Mouse (Mus musculus) adrenal gland, postnatal 36 days (tissue): ENCODE measurements around the gene AU022252. TPM values are rescaled to one million over a fixed set of nuclear protein-coding genes. Genes with fewer than 3 reads are reported as not detected.

Experiments
- DNase-seq, 2 experiments: peaks; one replicate each; pipeline ENCODE4 v3.0.0; 2021; ENCODE audit warnings: mixed read lengths in 1 of 2
- total RNA-seq, 2 experiments: library from RNA; stranded (reverse); gene quantifications; 2 replicates each; pipeline ENCODE4 v1.2.3; 2021

Gene AU022252
- total RNA-seq, 2 experiments from 2014 or later: 25.8 to 26.6 TPM

- no peak for DNase-seq
These were observed 44.3 kb downstream of the AU022252 start for GRCm38 (mm10) chr4:119188060-119188785.

DNA sequence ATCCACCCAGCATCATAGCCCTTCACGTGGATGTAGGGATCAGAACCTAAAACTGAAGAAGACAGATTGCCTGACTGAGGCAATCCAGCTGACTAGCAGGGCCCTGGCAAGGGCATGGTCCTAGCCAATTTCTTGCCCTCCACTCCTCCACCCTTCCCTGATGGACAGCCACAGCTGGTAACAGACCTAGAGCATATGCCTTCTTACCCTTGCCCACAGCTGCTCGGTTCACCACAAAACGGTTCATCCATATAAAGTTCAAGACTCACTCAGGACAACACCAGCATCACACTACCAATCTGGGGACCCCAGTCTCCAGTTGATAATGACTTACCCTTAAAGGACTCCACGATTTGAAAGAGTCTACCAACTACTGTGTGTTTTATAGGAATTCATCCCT is 46.7 kb downstream of the AU022252 start:
- DNase-seq: no peak

DNA sequence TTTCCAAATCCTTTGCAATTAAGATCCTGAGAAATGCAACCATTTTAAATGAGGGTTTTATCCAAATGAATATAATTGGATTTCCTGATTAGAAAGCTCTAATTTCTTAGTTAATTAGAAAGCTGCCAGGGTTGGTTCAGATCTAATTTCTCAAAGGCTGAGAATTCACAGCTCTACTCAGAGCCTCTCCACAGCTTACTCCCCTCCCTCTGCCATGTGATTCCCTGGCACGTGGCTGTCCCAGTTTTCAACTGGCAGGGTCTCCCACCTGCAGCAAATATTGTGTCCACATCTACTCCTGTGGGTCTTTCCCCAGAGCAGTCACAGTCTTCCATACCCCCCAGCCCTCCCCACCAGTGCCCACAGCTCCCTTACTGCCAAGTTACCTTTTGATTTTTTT is 49.0 kb downstream of the AU022252 start:
- no peak for DNase-seq

GRCm38 (mm10) chr4:119181456-119181855 is 51.1 kb downstream of the AU022252 start:
- DNase-seq: no peak

DNA sequence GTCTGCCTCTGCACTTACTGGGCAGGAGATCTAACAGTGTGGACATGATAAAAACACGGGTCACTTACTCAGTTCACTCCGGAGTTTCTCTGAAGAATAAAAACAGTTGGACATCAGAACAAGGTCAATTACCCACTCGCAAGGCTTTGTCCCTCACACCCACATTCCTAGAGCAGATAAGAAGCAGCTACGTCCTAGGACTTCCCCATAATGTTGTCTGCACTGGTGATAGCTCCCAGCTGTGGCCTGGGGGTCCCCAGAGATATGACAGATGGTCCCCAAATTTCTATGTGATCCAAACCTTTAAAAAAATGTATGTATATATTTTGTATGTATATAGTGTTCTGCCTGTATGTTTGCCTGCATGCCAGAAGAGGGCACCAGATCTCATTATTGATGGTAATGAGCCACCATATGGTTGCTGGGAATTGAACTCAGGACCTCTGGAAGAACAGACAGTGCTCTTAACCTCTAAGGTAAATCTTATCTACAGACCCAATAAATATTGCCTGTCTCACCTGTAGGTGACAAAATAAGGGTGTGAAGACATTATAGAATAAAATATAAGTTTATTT is 52.3 kb downstream of the AU022252 start:
- DNase-seq: no peak

GRCm38 (mm10) chr4:119178331-119178730 is 54.2 kb downstream of the AU022252 start:
- DNase-seq: peak; percentile 23 to 34

- no peak for DNase-seq
These were observed 54.8 kb downstream of the AU022252 start for GRCm38 (mm10) chr4:119177702-119178101.

GRCm38 (mm10) chr4:119173851-119174453 is 58.6 kb downstream of the AU022252 start, which contains the start of gene Zfp691:
Gene Zfp691, minus strand, starts transcription at chr4:119174195.
- DNase-seq: peak; percentile 94

GRCm38 (mm10) chr4:119172919-119173650 is 59.4 kb downstream of the AU022252 start:
- DNase-seq: no peak

- DNase-seq: peak; percentile 83 to 86
These were observed 64.8 kb downstream of the AU022252 start for GRCm38 (mm10) chr4:119167663-119168062.

DNA sequence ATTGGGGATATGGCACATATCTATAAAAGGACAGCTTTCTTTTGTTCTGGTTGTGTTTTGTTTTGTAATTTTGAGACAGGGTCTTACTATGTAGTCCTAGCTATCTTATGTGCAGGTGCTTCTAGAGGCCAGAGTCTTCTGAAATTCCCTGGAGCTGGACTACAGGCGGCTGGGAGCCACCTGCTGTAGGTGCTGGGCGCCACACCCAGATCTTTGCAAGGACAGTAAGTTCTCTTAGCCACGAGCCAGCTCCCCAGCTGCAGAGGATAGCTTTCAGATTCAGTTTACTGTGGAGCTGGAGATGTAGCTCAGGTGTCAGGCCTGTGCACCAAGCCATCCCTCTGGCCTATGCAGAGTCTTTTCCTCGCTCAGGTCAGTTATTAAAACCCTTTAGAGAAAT is 65.4 kb downstream of the AU022252 start:
- no peak for DNase-seq

DNA sequence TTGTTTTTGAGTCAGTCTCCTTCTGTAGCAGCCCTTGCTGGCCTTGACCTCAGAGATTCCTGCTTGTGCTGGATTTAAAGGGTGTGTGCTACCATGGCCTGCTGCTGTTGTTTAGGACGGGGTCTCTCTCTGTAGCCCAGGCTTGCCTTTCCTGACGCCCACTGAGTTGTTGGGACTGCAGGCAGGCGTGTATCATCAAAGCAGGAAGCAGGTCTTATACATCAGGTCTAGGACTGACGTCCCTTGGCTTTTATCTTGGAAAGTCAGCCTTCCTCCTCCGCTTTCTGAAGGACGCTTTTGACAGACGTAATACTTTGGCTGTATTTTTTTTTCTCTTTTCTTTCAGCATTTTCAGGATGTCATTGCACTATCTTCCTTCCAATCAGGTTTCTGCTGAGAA is 66.6 kb downstream of the AU022252 start:
- no peak for DNase-seq

DNA sequence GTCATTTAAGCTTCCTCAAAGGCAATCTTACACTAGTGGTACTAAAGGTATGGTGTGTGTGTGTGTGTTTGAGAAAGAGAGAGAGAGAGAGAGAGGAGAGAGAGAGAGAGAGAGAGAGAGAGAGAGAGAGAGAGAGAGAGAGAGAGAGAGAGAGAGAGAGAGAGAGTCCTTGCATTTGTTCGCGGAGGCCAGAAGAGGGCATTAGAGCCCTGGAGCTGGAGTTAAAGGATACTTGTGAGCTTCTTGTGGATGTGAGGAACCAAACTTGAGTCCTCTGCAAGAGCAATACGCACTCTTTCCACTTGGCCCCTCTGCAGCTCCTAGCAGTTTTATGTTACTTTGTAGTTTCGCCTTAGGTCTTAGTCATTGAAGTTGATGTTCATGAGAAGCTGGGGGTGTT is 69.5 kb downstream of the AU022252 start:
- no peak for DNase-seq

- DNase-seq: no peak
These were observed 71.2 kb downstream of the AU022252 start for GRCm38 (mm10) chr4:119161358-119161757.

DNA sequence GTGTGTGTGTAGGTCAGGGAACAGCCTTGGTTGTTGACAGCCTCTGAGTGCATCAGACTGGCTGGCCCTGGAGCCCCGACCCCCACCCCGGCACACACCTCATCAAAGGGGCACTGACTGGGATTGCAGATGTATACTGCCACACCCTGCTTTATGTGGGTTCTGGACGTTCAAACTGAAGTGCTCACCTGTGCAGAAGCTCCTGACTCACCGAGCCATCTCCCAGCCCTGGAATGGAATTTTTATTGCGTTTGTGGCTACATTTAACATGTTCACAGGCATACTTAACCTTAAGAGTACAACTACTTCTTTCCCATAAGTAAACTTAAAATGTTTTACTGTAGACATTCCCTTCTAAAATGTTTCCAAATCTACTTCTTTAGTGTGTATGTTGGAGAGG is 74.6 kb downstream of the AU022252 start:
- no peak for DNase-seq

DNA sequence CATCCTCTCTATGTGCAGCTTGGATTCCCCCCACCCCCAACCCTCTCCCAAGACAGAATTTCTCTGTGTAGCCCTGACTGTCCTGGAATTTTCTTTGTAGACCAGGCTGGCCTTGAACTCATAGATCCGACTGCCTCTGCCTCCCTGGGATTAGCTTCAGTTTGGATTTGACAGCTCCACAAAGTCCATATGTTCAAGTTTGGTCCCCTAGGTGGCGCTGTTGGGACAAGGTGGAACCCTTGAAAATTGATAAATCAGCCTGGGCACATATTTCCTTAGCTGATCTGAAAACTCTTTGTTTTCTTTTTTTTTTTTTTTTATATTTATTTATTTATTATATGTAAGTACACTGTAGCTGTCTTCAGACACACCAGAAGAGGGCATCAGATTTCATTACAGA is 75.3 kb downstream of the AU022252 start:
- peak; percentile 72 to 79 for DNase-seq

Other genes with a start within 250 kb of the AU022252 start
- 10 to 100 TPM; 19.8 to 20.2 TPM for gene Slc2a1, start 124.0 kb downstream of the AU022252 start, total RNA-seq
- gene Zfp691, start 58.5 kb downstream of the AU022252 start, total RNA-seq: 10 to 100 TPM; 11.5 to 12.4 TPM
- under 1 TPM in 1 of 2 experiments, not detected in 1; 0.10 TPM for gene Ermap, start 42.7 kb downstream of the AU022252 start, total RNA-seq
- gene Svbp, start 37.4 kb downstream of the AU022252 start, total RNA-seq: 10 to 100 TPM; 17.1 to 19.2 TPM
- not detected for gene Tmem269, start 14.5 kb downstream of the AU022252 start, total RNA-seq
- 10 to 100 TPM; 27.4 to 30.5 TPM for gene P3h1, start 203 bp upstream of the AU022252 start, total RNA-seq
- under 1 TPM in 1 of 2 experiments, not detected in 1; 0.13 TPM for gene Cldn19, start 22.7 kb upstream of the AU022252 start, total RNA-seq
- 100 to 1,000 TPM; 639 to 803 TPM for gene Ybx1, start 61.9 kb upstream of the AU022252 start, total RNA-seq
- 10 to 100 TPM; 20.0 to 20.3 TPM for gene Ppih, start 87.8 kb upstream of the AU022252 start, total RNA-seq
- 10 to 100 TPM; 14.5 to 16.9 TPM for gene Ccdc30, start 182.8 kb upstream of the AU022252 start, total RNA-seq
- gene Ppcs, start 189.7 kb upstream of the AU022252 start, total RNA-seq: 10 to 100 TPM; 38.0 to 41.7 TPM
- gene Zmynd12, start 190.1 kb upstream of the AU022252 start, total RNA-seq: 1 to 10 TPM; 3.1 to 4.0 TPM